Mouse (Mus musculus): ENCODE measurements around the gene Rnf121. TPM values are rescaled to one million over a fixed set of nuclear protein-coding genes. Genes with fewer than 3 reads are reported as not detected.

Rnf121 gene
- polyA plus RNA-seq, 1 experiment from 2014 or later: 18.2 TPM

- DNase-seq (ENCODE audit: low spot score) (peak; percentile 92), ATAC-seq (peak; percentile 82)
- Histone ChIP-seq H3K27me3 (replicated peaks; ENCODE audit: insufficient read depth, low read length) (no peaks in the 10 kb centered on the region), H3K9ac (replicated peaks; ENCODE audit: low read depth) (peak overlapping the region; percentile 83), H3K9me3 (ENCODE audit: low read length) (no peaks in the 10 kb centered on the region), H3K4me2 (replicated peaks; ENCODE audit: low read depth, low read length) (peak overlapping the region; percentile 77), H3K4me3 (ENCODE audit: low read depth, low read length) (peak overlapping the region; percentile 80), H3K4me1 (ENCODE audit: insufficient read depth, low read depth, low read length) (peaks cover 21% of the 10 kb centered on the region), H3K36me3 (ENCODE audit: insufficient read depth, low read length) (no peaks in the 10 kb centered on the region), H3K27ac (ENCODE audit: low read length) (peak overlapping the region; percentile 99)
- WGBS: under 1% methylated on average over 52 of the region's 53 CpGs
- TF ChIP-seq EP300 (IDR thresholded peaks at IDR 0.05) (no peak), CTCF (IDR thresholded peaks at IDR 0.05) (0 out of 2 replicates have a peak, but pooled peaks have one; percentile 12)
These were observed 95.4 kb downstream of the Rnf121 start for GRCm38 (mm10) chr7:101969694-101970428.

Other genes with a start within 250 kb of the Rnf121 start
- not detected in 2 replicates for gene Phox2a, start 247.2 kb downstream of the Rnf121 start, polyA plus RNA-seq (2015; fragmentation: Nextera tagmentation; extraction: Ambion mirVana)
- gene Inppl1, start 227.2 kb downstream of the Rnf121 start, polyA plus RNA-seq (2015; fragmentation: Nextera tagmentation; extraction: Ambion mirVana): 24.2 and 33.8 TPM in 2 replicates
- gene Folr2, start 208.3 kb downstream of the Rnf121 start, polyA plus RNA-seq (2015; fragmentation: Nextera tagmentation; extraction: Ambion mirVana): 0.73 and 0.81 TPM in 2 replicates
- gene Anapc15, start 201.8 kb downstream of the Rnf121 start, polyA plus RNA-seq (2015; fragmentation: Nextera tagmentation; extraction: Ambion mirVana): 26.0 and 28.8 TPM in 2 replicates
- 0.95 and 2.4 TPM in 2 replicates for gene Folr1, start 194.7 kb downstream of the Rnf121 start, polyA plus RNA-seq (2015; fragmentation: Nextera tagmentation; extraction: Ambion mirVana)
- gene Lamtor1, start 159.6 kb downstream of the Rnf121 start, polyA plus RNA-seq (2015; fragmentation: Nextera tagmentation; extraction: Ambion mirVana): 131 and 153 TPM in 2 replicates
- 0.05 and 0.17 TPM in 2 replicates for gene Tomt, start 159.1 kb downstream of the Rnf121 start, polyA plus RNA-seq (2015; fragmentation: Nextera tagmentation; extraction: Ambion mirVana)
- 41.5 and 46.1 TPM in 2 replicates for gene Lrrc51, start 131.6 kb downstream of the Rnf121 start, polyA plus RNA-seq (2015; fragmentation: Nextera tagmentation; extraction: Ambion mirVana)
- gene Numa1, start 131.4 kb downstream of the Rnf121 start, polyA plus RNA-seq (2015; fragmentation: Nextera tagmentation; extraction: Ambion mirVana): 31.6 and 38.0 TPM in 2 replicates
- gene Il18bp, start 46.8 kb downstream of the Rnf121 start, polyA plus RNA-seq (2015; fragmentation: Nextera tagmentation; extraction: Ambion mirVana): 2.2 and 2.5 TPM in 2 replicates
- 6.2 and 7.8 TPM in 2 replicates for gene Xndc1, start within 50 bp of the Rnf121 start, polyA plus RNA-seq (2015; fragmentation: Nextera tagmentation; extraction: Ambion mirVana)
- gene Xntrpc, start 244 bp upstream of the Rnf121 start, polyA plus RNA-seq (2015; fragmentation: Nextera tagmentation; extraction: Ambion mirVana): 0.29 and 0.30 TPM in 2 replicates
- not detected in 2 replicates for gene Trpc2, start 17.6 kb upstream of the Rnf121 start, polyA plus RNA-seq (2015; fragmentation: Nextera tagmentation; extraction: Ambion mirVana)
- 0.14 and 0.23 TPM in 2 replicates for gene Art1, start 36.3 kb upstream of the Rnf121 start, polyA plus RNA-seq (2015; fragmentation: Nextera tagmentation; extraction: Ambion mirVana)
- gene Art5, start 44.0 kb upstream of the Rnf121 start, polyA plus RNA-seq (2015; fragmentation: Nextera tagmentation; extraction: Ambion mirVana): 0.38 and 0.68 TPM in 2 replicates
- gene Chrna10, start 51.4 kb upstream of the Rnf121 start, polyA plus RNA-seq (2015; fragmentation: Nextera tagmentation; extraction: Ambion mirVana): 0.36 and 1.1 TPM in 2 replicates
- gene Nup98, start 144.7 kb upstream of the Rnf121 start, polyA plus RNA-seq (2015; fragmentation: Nextera tagmentation; extraction: Ambion mirVana): 15.5 and 17.0 TPM in 2 replicates
- gene Pgap2, start 144.7 kb upstream of the Rnf121 start, polyA plus RNA-seq (2015; fragmentation: Nextera tagmentation; extraction: Ambion mirVana): 109 and 137 TPM in 2 replicates
- gene Rhog, start 190.6 kb upstream of the Rnf121 start, polyA plus RNA-seq (2015; fragmentation: Nextera tagmentation; extraction: Ambion mirVana): 133 and 141 TPM in 2 replicates
- 18.6 and 19.1 TPM in 2 replicates for gene Stim1, start 202.3 kb upstream of the Rnf121 start, polyA plus RNA-seq (2015; fragmentation: Nextera tagmentation; extraction: Ambion mirVana)

Measured in lung, postnatal 0 days (tissue).